26 mouse cellular contexts compared by ENCODE assay signal in genomic region chr4:104779460-104779859, GRCm38 (mm10). TPM values are rescaled to one million over a fixed set of nuclear protein-coding genes. Genes with fewer than 3 reads are reported as not detected.
DNase-seq lines count a peak whose midpoint lies in the region; ATAC-seq and TF ChIP-seq lines count a peak whose summit lies in the region.
"Had no signal": no experiment of that assay in that cellular context is flagged by ENCODE, and none has a peak within 500 bp of the region (broad histone marks: within the 10 kb centered on the region; RNA-seq: fewer than 3 reads in every experiment).

No protein-coding gene starts in this region.

- no peaks in the 10 kb centered on the region for H3K9me3 ChIP-seq in liver, embryonic 11.5 days (ENCODE audit: control insufficient read depth, low read length)
- H3K9me3 ChIP-seq in midbrain, embryonic 11.5 days (ENCODE audit: control insufficient read depth, low read length), result no peaks in the 10 kb centered on the region
- no peaks in the 10 kb centered on the region for H3K9me3 ChIP-seq in midbrain, postnatal 0 days (ENCODE audit: low read length)
- H3K9me3 ChIP-seq in liver, postnatal 0 days (ENCODE audit: low read length), result no peaks in the 10 kb centered on the region
- H3K9me3 ChIP-seq: embryonic facial prominence, embryonic 13.5 days; embryonic facial prominence, embryonic 15.5 days; forebrain, embryonic 10.5 days; forebrain, embryonic 12.5 days had no signal

- no peaks in the 10 kb centered on the region for H3K36me3 ChIP-seq in liver, embryonic 11.5 days (ENCODE audit: control insufficient read depth, insufficient read depth, low read length)
- no peaks in the 10 kb centered on the region for H3K36me3 ChIP-seq in midbrain, embryonic 11.5 days (ENCODE audit: control insufficient read depth, insufficient read depth, low read length)
- H3K36me3 ChIP-seq in midbrain, postnatal 0 days (ENCODE audit: insufficient read depth, low read length), result no peaks in the 10 kb centered on the region
- H3K36me3 ChIP-seq in liver, postnatal 0 days (replicated peaks; ENCODE audit: insufficient read depth, low read length), result peaks cover 7% of the 10 kb centered on the region; the same call in 1 of the 2 replicates
- H3K36me3 ChIP-seq: embryonic facial prominence, embryonic 13.5 days; embryonic facial prominence, embryonic 15.5 days; forebrain, embryonic 10.5 days; forebrain, embryonic 12.5 days had no signal

- H3K27ac ChIP-seq in liver, embryonic 11.5 days (ENCODE audit: low read depth, low read length), result no peak overlapping the region
- H3K27ac ChIP-seq in midbrain, embryonic 11.5 days (ENCODE audit: low read depth, low read length), result no peak overlapping the region
- H3K27ac ChIP-seq in midbrain, postnatal 0 days (ENCODE audit: low read depth, low read length), result no peak overlapping the region
- no peak overlapping the region for H3K27ac ChIP-seq in liver, postnatal 0 days (ENCODE audit: low read depth)
- H3K27ac ChIP-seq: embryonic facial prominence, embryonic 13.5 days; embryonic facial prominence, embryonic 15.5 days; forebrain, embryonic 10.5 days; forebrain, embryonic 12.5 days had no signal

- H3K27me3 ChIP-seq in liver, embryonic 11.5 days (replicated peaks; ENCODE audit: control insufficient read depth, insufficient read depth, low read length), result no peaks in the 10 kb centered on the region
- H3K27me3 ChIP-seq in midbrain, embryonic 11.5 days (ENCODE audit: control insufficient read depth, insufficient read depth, low read length), result no peaks in the 10 kb centered on the region
- H3K27me3 ChIP-seq in midbrain, postnatal 0 days (ENCODE audit: insufficient read depth, low read length), result no peaks in the 10 kb centered on the region
- no peaks in the 10 kb centered on the region for H3K27me3 ChIP-seq in liver, postnatal 0 days (ENCODE audit: insufficient read depth, low read length)
- H3K27me3 ChIP-seq: embryonic facial prominence, embryonic 13.5 days; embryonic facial prominence, embryonic 15.5 days; forebrain, embryonic 12.5 days had no signal

- no peak for ATAC-seq in liver, embryonic 11.5 days (replicated peaks; ENCODE audit: low FRiP score)
- no peak for ATAC-seq in midbrain, embryonic 11.5 days (ENCODE audit: low FRiP score)
- ATAC-seq in midbrain, postnatal 0 days (ENCODE audit: low FRiP score), result no peak
- ATAC-seq in liver, postnatal 0 days, result peak; percentile 94
- ATAC-seq: forebrain, embryonic 14.5 days had no signal

- TF ChIP-seq EP300 in liver, postnatal 0 days (IDR thresholded peaks at IDR 0.05; ENCODE audit: low read depth), result no peak

- no peaks in the 10 kb centered on the region for H3K4me1 ChIP-seq in liver, embryonic 11.5 days (replicated peaks; ENCODE audit: control insufficient read depth, insufficient read depth, low read length)
- H3K4me1 ChIP-seq in midbrain, embryonic 11.5 days (ENCODE audit: control insufficient read depth, insufficient read depth, low read length), result no peaks in the 10 kb centered on the region
- no peaks in the 10 kb centered on the region for H3K4me1 ChIP-seq in midbrain, postnatal 0 days (ENCODE audit: insufficient read depth, low read length)
- H3K4me1 ChIP-seq in liver, postnatal 0 days (ENCODE audit: insufficient read depth), result no peaks in the 10 kb centered on the region
- H3K4me1 ChIP-seq: embryonic facial prominence, embryonic 13.5 days; embryonic facial prominence, embryonic 15.5 days; forebrain, embryonic 10.5 days; forebrain, embryonic 12.5 days had no signal

- TF ChIP-seq CTCF in midbrain, postnatal 0 days (IDR thresholded peaks at IDR 0.05), result no peak
- TF ChIP-seq CTCF in liver, postnatal 0 days (IDR thresholded peaks at IDR 0.05; ENCODE audit: low read depth), result no peak

- H3K4me3 ChIP-seq in liver, embryonic 11.5 days (ENCODE audit: low read depth, low read length), result no peak overlapping the region
- no peak overlapping the region for H3K4me3 ChIP-seq in midbrain, embryonic 11.5 days (ENCODE audit: low read depth, low read length)
- no peak overlapping the region for H3K4me3 ChIP-seq in midbrain, postnatal 0 days (ENCODE audit: low read depth, low read length)
- H3K4me3 ChIP-seq in liver, postnatal 0 days (ENCODE audit: low read depth, low read length), result no peak overlapping the region
- H3K4me3 ChIP-seq: embryonic facial prominence, embryonic 13.5 days; embryonic facial prominence, embryonic 15.5 days; erythroblast, embryonic 14.5 days; forebrain, embryonic 10.5 days; forebrain, embryonic 12.5 days had no signal

- no peak overlapping the region for H3K9ac ChIP-seq in liver, embryonic 11.5 days (ENCODE audit: low read depth, low read length)
- H3K9ac ChIP-seq in midbrain, embryonic 11.5 days (ENCODE audit: low read length), result no peak overlapping the region
- no peak overlapping the region for H3K9ac ChIP-seq in midbrain, postnatal 0 days (replicated peaks; ENCODE audit: low read length, poor library complexity, severe bottlenecking)
- no peak overlapping the region for H3K9ac ChIP-seq in liver, postnatal 0 days (replicated peaks)
- H3K9ac ChIP-seq: embryonic facial prominence, embryonic 13.5 days; embryonic facial prominence, embryonic 15.5 days; forebrain, embryonic 12.5 days had no signal

- WGBS in liver, embryonic 11.5 days, result 78% methylated on average over 5 of the region's 5 CpGs
- 88% methylated on average over 5 of the region's 5 CpGs for WGBS in midbrain, embryonic 11.5 days
- WGBS in midbrain, postnatal 0 days, result 87% methylated on average over 5 of the region's 5 CpGs
- 56% methylated on average over 5 of the region's 5 CpGs for WGBS in liver, postnatal 0 days (ENCODE audit: insufficient replicate concordance)

- H3K4me2 ChIP-seq in liver, embryonic 11.5 days, result no peak overlapping the region
- H3K4me2 ChIP-seq in midbrain, embryonic 11.5 days, result no peak overlapping the region
- H3K4me2 ChIP-seq in midbrain, postnatal 0 days (ENCODE audit: low read depth, low read length, poor library complexity, severe bottlenecking), result no peak overlapping the region
- no peak overlapping the region for H3K4me2 ChIP-seq in liver, postnatal 0 days (ENCODE audit: low read depth, low read length)
- H3K4me2 ChIP-seq: embryonic facial prominence, embryonic 13.5 days; embryonic facial prominence, embryonic 15.5 days; forebrain, embryonic 12.5 days had no signal

- DNase-seq in liver, result peak; percentile 7
- no peak for DNase-seq in liver, embryonic 11.5 days (ENCODE audit: low spot score)
- peak; percentile 45 for DNase-seq in midbrain, embryonic 11.5 days (ENCODE audit: low spot score, missing footprints)
- no peak for DNase-seq in midbrain, postnatal 0 days (ENCODE audit: low spot score)
- DNase-seq in liver, postnatal 0 days, result peak; percentile 31
- DNase-seq in ovary, postnatal 14 days (ENCODE audit: low spot score), result no peak
- DNase-seq: adrenal gland, adult 2 months; adrenal gland, postnatal 10 days; adrenal gland, postnatal 25 days; cerebellum, adult 11 months; cerebellum, adult 18-20 months; cerebellum, adult 8-10 months; cerebellum, adult 9-11 months; cerebellum, postnatal 14 days; cerebellum, postnatal 36 days; embryo, embryonic 11 days had no signal

RNA-seq across cellular contexts. Expression of gene C8b, which starts 13.3 kb away (rescaled TPM):
- 2.3 and 2.4 TPM in 2 replicates for polyA plus RNA-seq in liver, embryonic 11.5 days (2014; fragmentation: Nextera tagmentation; extraction: Ambion mirVana)
- polyA plus RNA-seq in midbrain, embryonic 11.5 days (2014; fragmentation: Nextera tagmentation; extraction: Ambion mirVana), result not detected in 2 replicates
- total RNA-seq in midbrain, postnatal 0 days (2014; rRNA removed), result 0.28 TPM in 1 of 2 replicates, not detected in the other
- polyA plus RNA-seq in midbrain, postnatal 0 days (2015; fragmentation: Nextera tagmentation; extraction: Ambion mirVana), result 0.22 TPM in 1 of 2 replicates, not detected in the other
- 79.2 and 81.8 TPM in 2 replicates for polyA plus RNA-seq in liver, postnatal 0 days (2015; fragmentation: Nextera tagmentation; extraction: Ambion mirVana)
- total RNA-seq: common myeloid progenitor, adult 5-6 weeks; MEL had no signal
- polyA plus RNA-seq: C2C12; embryonic facial prominence, embryonic 11.5 days; embryonic facial prominence, embryonic 13.5 days; erythroblast, embryonic 14.5 days; forebrain, embryonic 10.5 days; forebrain, embryonic 12.5 days; forebrain, embryonic 14.5 days had no signal

Comparison
In these comparisons a context has a peak if more than half of its experiments do, and no peak if none do; other contexts are left out.
1. DNase-seq: peak in liver (single experiment), midbrain, embryonic 11.5 days (single experiment) and liver, postnatal 0 days (single experiment); none in liver, embryonic 11.5 days (single experiment), midbrain, postnatal 0 days (single experiment) and ovary, postnatal 14 days (single experiment).
2. RNA of gene C8b, which starts 13.3 kb away (polyA plus RNA-seq): 79.2 to 81.8 TPM in liver, postnatal 0 days; 2.3 to 2.4 TPM in liver, embryonic 11.5 days, 0.22 TPM in midbrain, postnatal 0 days and not detected in midbrain, embryonic 11.5 days; every median in the first group is over 10 times any median in the second.